Mouse (Mus musculus) yolk sac, embryonic 10.5 days (tissue): Measurements from ENCODE around the gene Lsamp.

Experiments used
- DNase-seq: peaks from one replicate; pipeline ENCODE4 v3.0.0-alpha.2; 2017; ENCODE audit warnings: low spot score

Gene Lsamp

DNA sequence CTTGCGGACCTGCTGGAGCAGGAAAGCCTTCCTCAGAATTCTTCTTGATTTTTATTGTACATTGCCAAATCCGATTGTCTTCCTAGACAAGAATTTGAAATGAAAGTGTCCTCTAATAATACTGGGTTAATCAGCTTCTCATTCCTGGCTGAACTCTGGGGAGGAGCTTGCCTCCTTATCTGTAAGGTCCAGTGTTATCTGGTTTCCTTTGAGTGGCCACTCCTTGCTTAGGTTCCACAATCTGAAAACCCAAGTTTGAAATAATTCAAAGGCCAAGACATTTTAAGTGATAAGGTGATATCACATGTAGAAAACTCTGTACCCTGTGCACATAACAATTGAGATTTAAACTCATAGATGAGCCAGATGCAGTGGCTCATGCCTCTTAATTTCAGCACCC, 975.0 kb downstream of the Lsamp start:
- no peak for DNase-seq

DNA sequence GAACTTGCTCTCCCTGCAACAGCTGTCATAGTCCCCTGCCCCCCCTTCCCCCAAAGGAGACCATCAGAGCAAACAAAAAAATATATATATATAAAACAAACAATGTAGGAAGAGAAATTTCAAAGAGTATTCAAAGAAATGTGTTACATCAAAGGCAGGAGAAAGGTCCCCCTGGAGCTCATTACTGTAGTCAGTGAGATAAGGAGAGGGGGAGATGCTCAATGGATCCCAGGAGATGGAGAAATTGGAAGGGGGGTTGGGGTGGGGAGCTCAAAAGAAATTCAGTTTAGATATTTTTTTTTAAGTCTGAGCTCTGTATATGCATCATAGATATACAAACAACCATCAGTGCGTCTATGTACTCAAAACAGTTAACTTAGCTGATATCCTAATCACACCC, 976.4 kb downstream of the Lsamp start:
- no peak for DNase-seq

DNA sequence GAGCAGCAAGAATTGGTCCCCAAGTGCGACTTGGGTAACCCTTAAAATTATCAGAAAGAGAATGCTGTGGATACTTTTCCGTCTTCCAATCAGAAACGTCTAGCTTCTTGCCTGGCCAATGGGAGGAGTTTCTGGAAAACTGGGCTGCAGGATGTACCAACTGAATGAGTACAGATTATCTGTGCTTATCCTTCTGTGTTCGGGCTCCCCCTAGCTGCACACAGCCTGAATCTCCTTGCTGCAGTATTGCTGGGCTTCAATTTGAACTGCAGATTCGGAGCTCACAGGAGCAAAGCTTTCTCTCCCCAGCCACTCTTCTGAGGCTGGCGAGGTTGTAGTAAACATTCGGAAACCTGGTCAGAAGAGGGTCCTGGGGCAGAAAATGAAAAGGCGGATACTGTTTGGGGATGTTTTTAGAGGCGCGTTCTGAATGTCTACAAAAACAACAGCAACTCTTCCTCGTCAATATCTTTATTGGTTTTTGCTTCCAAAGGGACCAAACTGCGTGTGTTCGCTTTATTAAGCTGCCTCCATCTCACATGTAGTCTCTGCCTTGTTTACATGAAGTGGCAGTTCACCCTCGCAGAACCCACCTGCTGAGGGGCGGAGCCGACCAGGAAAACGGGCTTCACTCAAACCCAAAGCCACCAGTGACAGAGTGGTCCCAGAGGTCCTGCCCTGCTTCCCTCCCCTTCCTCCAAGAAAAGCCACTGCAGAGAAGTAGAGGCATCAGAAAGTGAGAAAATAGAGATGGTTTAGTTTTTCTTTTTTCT, 984.1 kb downstream of the Lsamp start:
- peak; percentile 29 for DNase-seq

DNA sequence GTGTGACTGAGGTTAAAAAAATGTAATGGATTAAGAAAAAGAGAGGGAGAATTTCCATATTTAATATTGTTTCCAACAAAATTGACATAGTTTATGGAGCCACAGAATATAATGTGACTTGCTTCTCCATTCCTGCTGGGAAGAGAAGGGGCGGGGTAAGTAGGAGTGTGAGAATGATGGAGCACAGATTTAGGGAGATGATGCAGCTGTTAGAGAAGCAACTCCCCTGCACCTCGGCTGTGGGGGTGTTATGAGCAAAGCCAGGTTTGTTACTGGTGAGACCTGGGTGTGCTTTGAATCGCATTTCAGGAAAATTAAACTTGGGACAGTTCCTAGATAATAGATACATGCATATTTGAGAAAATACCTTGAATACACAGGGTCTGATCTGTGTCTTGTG, 987.2 kb downstream of the Lsamp start:
- DNase-seq: no peak

DNA sequence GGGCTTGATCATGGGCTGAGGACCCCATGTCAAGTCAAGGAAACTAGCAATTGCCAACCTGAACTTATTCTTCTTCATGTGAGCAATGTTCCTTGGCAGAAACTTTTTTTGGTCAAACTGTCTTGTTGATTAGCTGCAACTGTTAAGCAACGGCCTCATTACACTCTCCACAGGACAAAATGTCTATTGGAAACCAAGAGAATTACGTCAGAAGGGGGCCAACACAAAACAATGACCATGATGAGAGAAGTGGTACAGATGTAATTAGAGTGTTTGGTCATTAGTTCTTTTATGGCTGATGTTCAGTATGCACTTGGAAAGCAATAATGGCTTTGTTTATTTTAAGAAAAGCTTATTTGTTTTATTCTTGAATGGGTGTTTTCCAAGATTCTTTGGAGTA, 989.9 kb downstream of the Lsamp start:
- DNase-seq: no peak

DNA sequence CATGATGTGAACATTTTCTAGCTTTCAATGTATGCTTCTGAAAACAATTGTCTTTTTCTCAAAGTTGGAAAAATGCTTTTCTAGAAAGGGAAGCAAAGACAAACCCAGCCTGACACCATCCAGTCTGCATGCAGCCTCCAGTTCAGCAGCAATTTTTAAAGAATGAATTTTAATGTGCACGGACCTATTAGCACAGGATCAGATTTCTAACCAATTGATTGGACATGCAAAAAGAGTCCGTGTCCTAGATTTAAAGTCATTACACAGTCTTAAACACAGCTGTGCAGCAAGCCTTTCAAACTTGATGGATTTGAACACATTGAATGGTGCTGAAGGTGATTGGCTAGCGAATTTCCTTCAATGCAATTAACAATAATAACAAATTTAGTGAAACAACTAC, 998.9 kb downstream of the Lsamp start:
- no peak for DNase-seq

DNA sequence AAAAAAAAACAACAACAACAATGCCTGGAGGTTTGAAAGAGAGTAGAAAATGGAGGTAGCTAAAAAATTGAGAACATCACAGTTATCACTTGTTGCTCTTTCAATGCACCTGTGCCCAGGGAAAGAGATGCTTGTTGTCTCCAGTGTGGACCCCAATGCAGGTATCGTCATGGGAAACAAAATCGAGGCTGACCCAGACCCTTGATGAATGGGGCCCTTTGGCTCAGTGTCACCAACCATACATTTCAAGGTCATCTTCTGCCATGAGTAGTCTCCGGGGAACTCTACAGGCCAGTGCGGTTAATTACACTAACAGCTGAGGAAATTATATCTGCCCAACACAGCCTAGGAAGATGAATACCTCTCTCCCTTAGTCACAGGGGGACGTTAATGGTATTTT, 1023.4 kb downstream of the Lsamp start:
- DNase-seq: no peak

DNA sequence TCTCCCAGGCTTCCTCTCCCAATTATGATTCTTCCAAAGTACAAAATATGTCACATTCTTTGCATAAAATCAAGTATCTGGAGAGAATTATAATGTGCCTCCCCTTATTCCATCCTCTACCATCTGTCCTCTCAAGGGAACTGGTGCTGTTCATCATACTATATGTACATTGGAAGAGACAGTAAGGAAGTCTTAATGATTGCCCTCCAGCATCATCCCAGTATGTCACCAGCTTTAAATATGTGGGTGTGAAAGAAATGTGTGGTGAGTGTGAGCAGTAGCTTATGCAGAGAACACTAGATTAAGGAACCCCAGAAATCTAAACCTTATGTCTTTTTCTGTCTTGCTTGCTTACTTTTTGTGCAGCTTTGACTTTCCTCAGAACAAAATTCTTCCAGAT, 1050.6 kb downstream of the Lsamp start:
- no peak for DNase-seq

DNA sequence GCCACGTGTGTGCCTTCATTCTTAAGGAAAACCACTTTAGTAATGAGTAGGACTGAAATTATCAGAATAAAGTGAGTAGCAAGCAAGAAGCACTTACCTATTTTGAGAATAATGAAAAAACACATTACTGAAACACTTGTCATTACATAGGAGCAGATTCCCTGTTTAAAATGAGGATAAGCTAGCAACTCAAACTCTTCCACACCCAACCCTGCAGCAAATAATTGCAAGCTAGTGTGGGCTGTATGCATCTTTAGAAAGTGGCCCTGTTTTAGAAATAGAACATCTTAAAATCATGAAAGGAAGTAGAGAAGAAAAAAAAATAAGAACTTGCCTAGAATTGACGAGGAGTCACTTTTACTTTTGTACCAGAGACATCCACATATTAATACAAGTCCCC, 1057.5 kb downstream of the Lsamp start:
- DNase-seq: no peak

DNA sequence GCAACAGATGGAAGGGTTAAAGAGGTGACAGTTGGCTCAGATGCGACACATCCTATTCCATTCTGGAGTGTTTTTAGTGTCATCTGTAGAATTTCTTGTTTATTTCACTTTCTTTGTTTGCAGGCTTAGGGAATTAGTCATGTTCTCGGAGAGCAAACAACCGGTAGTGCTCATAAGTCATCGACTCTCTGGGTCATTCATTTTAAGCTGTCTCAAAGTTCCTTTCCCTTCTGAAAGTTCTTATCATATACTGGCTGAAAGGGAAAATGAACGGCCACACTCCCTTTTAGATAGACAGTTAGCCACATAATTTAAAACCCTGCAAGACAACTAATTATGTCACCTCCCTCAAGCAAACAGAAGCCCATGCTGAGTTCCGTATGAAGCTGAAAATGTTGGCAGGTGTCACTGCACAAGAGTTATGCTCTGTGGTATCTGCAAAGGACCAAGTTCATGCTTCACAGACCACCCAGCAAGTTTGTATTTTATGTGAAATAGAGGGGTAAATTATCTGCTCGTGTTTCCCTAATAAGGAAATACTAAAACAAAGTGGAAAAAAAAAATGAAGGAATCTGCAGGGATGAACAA, 1079.2 kb downstream of the Lsamp start:
- DNase-seq: no peak

DNA sequence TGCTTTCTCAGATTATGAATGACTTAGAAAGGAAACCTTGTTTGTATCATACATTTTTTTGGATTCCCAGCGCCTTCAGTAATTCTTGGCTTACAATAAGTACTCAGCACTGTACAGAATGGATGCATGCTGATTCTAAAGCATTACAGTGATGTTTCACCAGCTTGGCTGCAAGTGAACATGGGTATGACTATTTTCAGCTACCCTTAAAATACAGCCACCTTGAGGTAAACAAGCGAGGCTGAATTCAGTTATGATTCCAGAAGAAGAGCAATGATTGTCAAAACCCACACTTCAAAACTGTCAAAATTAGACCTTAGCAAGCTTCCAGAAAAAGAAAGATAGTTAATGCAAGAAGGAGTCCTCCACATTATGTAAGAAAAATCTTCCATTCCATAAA, 1089.3 kb downstream of the Lsamp start:
- DNase-seq: no peak

DNA sequence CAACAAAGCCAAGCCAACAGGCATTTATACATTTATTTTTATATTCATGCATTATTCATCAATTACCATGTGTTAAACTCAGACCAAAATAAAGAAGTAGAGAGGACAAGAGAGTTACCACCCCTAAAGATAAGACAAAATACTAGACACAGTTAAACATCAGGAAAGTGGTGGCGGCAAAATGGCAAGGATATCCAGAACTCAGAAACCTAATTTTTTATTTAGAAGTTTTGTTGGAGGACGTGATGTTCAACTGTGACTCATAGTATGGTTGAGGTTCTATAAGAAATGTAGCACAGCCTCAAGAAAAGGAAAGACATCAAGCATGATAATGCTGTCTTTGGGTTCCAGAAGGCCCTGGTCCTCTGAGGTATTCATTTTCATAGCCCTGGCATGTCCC, 1104.5 kb downstream of the Lsamp start:
- DNase-seq: no peak

DNA sequence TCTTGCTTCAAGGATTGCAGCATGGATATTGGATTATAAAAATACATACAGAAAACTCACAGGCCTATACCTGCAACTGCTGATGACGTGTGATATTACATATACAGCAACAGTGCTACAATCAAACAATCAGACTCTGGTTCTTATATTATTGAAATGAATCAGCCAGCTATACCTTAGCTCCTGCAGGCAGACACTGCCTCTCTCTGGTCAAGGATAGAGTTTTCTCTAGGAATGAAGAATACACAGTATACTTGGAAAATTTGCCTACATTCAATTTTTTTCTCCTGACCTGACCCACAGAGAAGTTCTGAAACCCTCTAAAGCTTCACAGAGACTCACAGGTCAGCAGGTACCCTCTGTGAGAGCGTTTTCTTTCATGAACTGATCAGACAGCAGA, 1105.9 kb downstream of the Lsamp start:
- DNase-seq: no peak

DNA sequence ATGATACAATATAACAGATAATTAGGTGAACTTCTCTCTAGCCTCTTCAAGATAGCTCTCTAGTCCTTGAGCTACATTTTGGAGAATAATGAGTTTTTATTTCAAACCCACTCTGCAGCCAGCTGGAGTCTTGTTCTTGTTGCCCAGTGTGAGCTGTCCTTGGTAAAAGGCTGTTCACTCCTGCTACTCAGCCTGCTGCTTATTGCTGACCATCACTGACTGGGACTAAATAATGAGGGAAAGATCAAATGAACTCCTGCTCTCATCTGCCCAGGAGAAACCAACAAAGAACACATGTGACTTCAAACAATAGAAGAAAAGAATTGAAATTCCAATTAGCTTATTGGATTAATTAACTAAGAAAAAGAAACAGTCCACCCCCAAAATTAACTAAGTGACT, 1107.1 kb downstream of the Lsamp start:
- DNase-seq: no peak

DNA sequence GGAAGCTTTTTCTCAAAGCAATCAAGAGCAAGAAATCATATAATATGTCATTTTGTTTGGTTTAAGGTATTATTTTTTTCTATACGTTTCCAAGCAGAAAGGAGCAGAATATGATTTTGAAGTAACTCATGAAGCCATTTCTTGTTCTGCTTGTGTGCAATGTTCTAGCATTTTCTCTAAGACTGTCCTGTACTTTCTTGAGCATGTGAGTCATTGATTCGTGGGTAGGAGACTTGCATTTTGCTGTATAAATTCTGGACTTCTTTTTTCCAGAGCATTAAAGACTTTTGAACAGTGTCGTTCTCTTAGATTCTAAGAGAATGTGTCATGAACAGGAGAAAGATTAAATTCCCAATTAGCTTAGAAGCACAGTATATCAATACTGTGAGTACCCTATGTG, 1118.6 kb downstream of the Lsamp start:
- no peak for DNase-seq

DNA sequence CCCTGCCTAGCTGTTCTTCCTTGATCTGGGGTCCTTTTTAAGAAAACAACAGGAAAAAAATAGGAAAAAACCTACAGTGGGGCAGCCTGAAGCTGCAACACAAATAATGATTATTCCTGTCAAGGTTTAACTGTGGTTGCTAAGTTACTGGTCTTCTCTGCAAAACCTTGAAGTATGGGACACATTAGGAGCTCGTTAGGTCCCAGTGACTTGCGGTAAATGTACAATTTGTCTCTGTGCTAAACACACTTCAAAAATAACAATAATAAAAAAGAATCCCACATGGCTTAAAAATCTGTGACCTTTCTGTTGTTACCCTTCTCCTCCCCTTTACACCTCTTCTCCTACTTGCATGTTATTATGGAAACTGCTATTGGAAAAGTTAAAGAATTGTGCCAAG, 1140.2 kb downstream of the Lsamp start:
- DNase-seq: no peak

DNA sequence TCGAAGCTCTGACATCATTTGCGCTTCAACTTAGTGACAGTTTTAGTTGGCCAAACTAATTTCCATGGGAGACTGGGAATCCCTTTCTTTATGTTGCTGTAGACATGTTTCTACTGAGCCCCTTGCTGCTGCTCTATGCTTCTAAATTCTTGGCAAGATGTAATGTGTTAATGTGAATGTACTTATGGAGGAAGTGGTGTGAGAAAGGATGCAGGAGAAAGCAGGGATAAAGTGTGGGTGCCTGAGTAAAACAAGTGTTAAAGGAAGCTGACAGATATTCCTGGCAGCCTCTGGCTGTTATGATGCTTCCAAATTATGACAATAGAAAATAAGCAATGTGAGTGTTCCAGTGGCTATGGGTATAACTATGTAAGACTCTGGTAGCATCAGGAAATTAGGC, 1140.9 kb downstream of the Lsamp start:
- no peak for DNase-seq

DNA sequence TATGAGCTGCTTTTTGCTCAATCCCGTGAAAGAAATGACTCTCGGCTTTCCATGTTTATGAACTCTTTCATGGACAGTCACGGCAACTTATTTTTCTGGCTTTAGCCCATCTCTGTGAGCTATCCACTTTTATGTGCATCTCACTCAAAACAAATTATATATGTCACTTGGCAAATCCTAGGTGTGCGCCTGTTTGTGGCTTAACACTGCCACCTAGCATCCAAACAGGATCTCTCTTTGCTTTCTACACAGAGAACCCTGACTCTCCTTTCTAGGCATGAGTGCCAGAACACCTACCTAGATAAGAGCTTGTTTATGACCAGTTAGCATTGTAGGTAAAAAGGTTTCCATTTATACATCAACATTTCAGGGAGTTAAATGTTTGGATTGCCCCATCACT, 1146.9 kb downstream of the Lsamp start:
- DNase-seq: no peak

DNA sequence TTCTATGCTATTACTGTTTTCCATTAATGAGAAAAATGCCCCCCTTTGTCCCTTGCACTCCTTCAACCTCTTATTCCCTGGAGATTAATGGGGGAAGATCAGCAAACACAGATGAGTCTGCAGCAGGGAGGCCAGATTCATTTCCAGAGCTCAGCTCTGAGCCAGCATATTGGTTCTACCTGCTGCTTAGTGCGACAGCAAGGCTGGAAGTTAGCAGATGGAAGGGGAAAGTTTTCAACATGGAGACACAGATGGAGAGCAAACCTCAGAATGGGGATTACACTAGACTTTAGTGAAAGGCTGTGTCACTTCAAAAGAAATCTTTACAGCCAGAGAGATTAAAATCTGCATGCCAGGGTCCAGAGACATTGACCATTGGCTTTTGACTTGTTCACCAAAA, 1188.7 kb downstream of the Lsamp start:
- DNase-seq: no peak

DNA sequence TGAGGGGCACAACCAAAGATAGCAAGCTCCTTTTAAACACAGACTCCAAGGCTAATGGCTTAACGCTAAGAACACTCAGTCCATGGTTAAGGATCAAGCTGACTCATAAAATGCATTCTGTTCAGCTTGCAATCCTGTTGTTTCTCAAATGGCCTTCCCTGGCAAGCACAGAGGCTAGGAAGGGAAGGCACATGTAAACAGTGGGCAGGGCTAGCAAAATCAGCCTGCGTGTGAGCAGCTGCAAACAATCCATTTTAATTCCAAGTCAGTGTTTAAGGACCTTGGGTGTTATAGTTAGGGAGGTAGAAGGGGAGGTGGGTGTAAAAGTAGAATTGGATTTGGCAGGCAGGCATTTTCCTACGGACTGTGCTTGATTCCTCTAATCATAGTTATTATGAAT, 1195.4 kb downstream of the Lsamp start:
- DNase-seq: no peak

DNA sequence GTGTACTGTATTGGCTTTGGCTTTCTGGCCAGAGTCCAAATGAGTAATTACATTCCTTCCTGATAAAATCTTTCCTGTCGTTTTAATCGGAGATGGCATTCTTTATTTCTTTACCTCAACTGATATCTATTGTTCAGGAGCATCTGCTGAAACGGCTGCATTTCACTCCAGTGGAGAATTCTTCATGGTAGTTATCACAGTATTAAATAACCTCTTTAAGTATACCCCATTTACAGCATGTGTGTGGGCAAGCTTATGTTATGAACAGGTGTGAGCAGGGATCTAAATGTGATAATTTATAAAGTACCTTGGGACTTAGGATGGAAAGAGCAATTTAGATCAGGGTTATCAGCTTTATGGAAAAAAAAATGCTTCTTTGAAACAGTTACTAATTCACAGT, 1196.7 kb downstream of the Lsamp start:
- DNase-seq: no peak

DNA sequence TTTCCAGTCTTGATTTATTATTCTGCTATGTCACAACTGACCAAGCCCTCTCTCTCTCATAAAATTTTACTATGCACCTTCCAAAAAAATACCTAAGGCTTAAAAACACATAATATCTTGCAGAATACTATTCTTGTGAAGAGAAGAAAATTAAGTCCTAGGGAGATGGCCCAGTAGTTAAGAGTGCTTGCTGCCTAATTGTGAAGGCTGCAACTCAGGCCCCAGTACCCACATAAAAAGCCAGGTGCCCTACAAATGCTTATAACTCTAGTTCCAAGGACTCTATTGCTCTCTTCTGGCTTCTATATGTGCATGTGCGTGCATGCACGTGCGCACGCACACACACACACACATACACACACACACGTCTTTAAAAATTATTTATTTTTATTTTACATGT, 1225.9 kb downstream of the Lsamp start:
- DNase-seq: no peak

DNA sequence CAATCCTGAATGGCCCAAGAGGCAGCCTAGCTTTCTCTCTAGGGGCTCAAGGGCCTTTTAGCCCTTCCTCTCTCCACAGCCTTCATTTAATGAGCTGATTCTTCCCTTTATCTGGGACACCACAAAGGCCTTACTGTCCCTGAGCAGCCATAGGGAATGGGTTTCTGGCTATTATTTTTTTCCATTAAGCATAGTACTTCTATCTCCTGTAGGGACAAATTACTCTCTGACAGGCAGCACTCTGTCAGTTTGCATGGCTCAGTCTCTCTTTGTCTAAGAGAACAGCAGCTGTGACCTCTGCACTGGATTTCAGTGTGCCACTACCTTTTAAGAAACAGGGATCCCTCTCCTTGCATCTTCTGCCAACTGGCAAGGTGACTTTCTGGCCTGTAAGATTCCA, 1251.7 kb downstream of the Lsamp start:
- no peak for DNase-seq

DNA sequence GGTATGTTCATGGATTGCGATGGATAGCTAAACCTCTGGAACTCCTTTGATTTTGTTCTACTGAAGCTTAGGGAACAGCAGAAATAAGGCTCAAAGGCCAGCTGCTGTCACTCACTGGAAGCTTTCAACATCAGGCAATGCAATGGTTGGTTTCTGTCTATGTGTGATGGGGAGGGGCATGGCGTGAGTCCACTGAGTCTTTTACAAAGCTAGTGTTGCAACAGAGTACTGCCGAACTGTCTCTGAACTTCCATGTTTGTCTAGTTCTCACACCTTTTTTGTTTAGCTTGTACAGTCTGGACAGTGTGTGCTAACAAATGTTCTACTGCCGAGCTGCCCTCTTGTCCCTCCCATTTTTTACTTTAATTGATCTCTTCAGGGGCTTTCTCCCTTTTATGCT, 1258.7 kb downstream of the Lsamp start:
- DNase-seq: no peak
